Mouse (Mus musculus): Measurements from ENCODE around the gene Gm17545. TPM values are rescaled to one million over a fixed set of nuclear protein-coding genes. Genes with fewer than 3 reads are reported as not detected.
"Not testable (repeated sequence)": the region's sequence is repeated elsewhere in the genome, so short reads cannot be mapped to it uniquely, and the experiment has no call there.

Gene Gm17545
- polyA plus RNA-seq (2015; fragmentation: Nextera tagmentation; extraction: Ambion mirVana): not detected in 2 replicates

- H3K4me2 ChIP-seq; H3K9me3 ChIP-seq (replicated peaks); H3K9ac ChIP-seq; H3K27ac ChIP-seq; H3K27me3 ChIP-seq; H3K4me3 ChIP-seq (replicated peaks); ATAC-seq (replicated peaks; ENCODE audit: low FRiP score); H3K4me1 ChIP-seq: not testable (repeated sequence)
- 95% methylated on average over 8 of the region's 8 CpGs for WGBS
- H3K36me3 ChIP-seq: peaks cover 94% of the 10 kb centered on the region
Observed at GRCm38 (mm10) chr9:22453990-22454389, at the start of gene Gm17545. Gene Gm17545 (plus strand): TSS chr9:22454290.

GRCm38 (mm10) chr9:22405414-22405813 is 48.7 kb upstream of the Gm17545 start:
- Histone ChIP-seq H3K4me1 (no peaks in the 10 kb centered on the region), H3K9ac (no peak overlapping the region), H3K27me3 (no peaks in the 10 kb centered on the region), H3K4me2 (no peak overlapping the region), H3K27ac (0 out of 2 replicates have a peak overlapping the region, but pooled peaks have one; percentile 32), H3K36me3 (no peaks in the 10 kb centered on the region), H3K4me3 (replicated peaks) (no peak overlapping the region), H3K9me3 (replicated peaks) (no peaks in the 10 kb centered on the region)
- ATAC-seq (replicated peaks; ENCODE audit: low FRiP score): no peak
- WGBS: 69% methylated on average over 3 of the region's 3 CpGs

DNA sequence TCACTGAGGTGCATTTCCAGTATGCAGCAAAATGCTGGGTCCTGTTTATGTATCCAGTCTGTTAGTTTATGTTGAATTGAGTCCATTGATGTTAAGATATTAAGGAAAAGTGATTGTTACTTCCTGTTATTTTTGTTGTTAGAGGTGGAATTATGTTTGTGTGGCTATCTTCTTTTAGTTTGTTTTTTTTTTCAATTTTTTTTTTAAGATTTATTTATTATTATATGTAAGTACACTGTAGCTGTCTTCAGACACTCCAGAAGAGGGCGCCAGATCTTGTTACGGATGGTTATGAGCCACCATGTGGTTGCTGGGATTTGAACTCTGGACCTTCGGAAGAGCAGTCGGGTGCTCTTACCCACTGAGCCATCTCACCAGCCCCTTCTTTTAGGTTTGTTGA is 46.5 kb upstream of the Gm17545 start:
- WGBS: 88% methylated on average over 4 of the region's 4 CpGs
- not testable (repeated sequence) for H3K36me3 ChIP-seq; H3K27ac ChIP-seq; H3K4me3 ChIP-seq (replicated peaks); H3K9ac ChIP-seq; ATAC-seq (replicated peaks; ENCODE audit: low FRiP score); H3K9me3 ChIP-seq (replicated peaks); H3K4me1 ChIP-seq; H3K27me3 ChIP-seq; H3K4me2 ChIP-seq

DNA sequence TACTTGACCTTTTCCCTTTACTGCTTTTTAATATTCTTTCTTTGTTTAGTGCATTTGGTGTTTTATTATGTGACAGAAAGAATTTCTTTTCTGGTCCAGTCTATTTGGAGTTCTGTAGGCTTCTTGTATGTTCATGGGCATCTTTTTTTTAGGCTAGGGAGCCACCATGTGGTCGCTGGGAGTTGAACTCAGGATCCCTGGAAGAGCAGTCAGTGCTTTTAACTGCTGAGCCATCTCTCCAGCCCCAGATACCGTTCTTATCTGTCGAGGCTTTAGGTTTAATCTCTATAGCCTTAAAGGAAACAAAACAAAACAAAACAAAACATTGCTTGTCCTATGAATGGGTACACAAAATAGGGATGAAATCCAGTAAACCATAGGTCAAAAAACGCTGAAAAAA is 45.7 kb upstream of the Gm17545 start:
- 25% methylated on average over 4 of the region's 4 CpGs for WGBS
- not testable (repeated sequence) for ATAC-seq (replicated peaks; ENCODE audit: low FRiP score)

GRCm38 (mm10) chr9:22409501-22409900 is 44.6 kb upstream of the Gm17545 start:
- Histone ChIP-seq H3K36me3 (no peaks in the 10 kb centered on the region), H3K4me2 (no peak overlapping the region), H3K27me3 (no peaks in the 10 kb centered on the region), H3K9ac (no peak overlapping the region), H3K4me3 (replicated peaks) (no peak overlapping the region), H3K9me3 (replicated peaks) (no peaks in the 10 kb centered on the region), H3K4me1 (peaks cover 3% of the 10 kb centered on the region; the same call in 1 of the 2 replicates), H3K27ac (no peak overlapping the region)
- no peak for ATAC-seq (replicated peaks; ENCODE audit: low FRiP score)
- WGBS: 68% methylated on average over 7 of the region's 7 CpGs

More for the DNA sequence above, 45.7 kb upstream of the Gm17545 start:
- H3K4me3 ChIP-seq (replicated peaks); H3K36me3 ChIP-seq; H3K9me3 ChIP-seq (replicated peaks); H3K4me2 ChIP-seq; H3K27me3 ChIP-seq; H3K4me1 ChIP-seq; H3K27ac ChIP-seq; H3K9ac ChIP-seq: not testable (repeated sequence)

DNA sequence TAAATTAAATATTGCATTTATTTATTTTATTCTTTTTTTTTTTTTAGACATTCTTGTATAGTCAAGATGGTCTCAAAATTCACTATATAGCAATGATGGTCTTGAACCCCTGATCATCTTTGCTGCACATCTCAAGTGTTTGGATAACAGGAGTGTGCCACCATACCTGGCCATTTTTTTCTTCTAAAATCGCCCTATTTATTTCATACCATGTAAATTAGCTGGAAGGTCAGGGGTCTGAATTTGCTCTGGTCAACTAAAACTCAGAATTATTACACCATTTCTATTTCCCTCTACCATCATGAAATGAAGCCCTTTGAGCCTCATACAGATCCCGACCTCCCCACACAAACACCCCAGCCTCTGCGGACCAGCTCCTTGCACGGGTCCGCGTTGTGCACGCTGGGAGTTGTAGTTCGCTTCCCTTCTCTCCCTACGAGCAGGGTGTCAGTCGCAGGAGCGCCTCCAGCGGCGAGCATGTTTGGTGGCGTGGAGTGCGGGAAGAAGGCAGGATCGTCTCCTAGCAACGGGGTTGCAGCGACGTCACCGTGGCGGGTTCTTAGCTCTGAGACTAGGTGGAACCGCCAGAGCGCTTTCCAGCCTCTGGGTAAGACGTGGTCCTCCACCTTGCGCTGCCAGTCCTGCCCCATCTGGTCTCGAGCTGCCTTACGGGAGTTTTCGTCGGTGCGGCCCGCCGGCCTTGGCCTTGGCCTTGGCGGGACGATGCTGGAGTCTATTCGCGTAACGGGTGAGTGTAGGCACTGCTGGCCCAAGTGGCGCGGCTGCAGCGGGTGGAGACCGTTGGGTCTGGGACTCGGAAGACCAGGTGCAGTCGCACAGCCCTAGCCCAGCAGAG is 42.9 kb upstream of the Gm17545 start, which contains the start of gene 9530077C05Rik:
9530077C05Rik (plus strand) TSS at position 512 of the 856 bp plus-strand sequence.
- Histone ChIP-seq H3K4me2 (peak within 1 kb of the TSS; percentile 89), H3K4me1 (peaks cover 3% of the 10 kb centered on the region; the same call in 1 of the 2 replicates), H3K9ac (peak within 1 kb of the TSS; percentile 63), H3K9me3 (replicated peaks) (no peaks in the 10 kb centered on the region), H3K4me3 (replicated peaks) (peak within 1 kb of the TSS; percentile 65), H3K27me3 (no peaks in the 10 kb centered on the region), H3K27ac (0 out of 2 replicates have a peak within 1 kb of the TSS, but pooled peaks have one; percentile 33), H3K36me3 (no peaks in the 10 kb centered on the region)
- peak; percentile 98 for ATAC-seq (replicated peaks; ENCODE audit: low FRiP score)
- under 1% methylated on average over 43 of the region's 43 CpGs for WGBS

DNA sequence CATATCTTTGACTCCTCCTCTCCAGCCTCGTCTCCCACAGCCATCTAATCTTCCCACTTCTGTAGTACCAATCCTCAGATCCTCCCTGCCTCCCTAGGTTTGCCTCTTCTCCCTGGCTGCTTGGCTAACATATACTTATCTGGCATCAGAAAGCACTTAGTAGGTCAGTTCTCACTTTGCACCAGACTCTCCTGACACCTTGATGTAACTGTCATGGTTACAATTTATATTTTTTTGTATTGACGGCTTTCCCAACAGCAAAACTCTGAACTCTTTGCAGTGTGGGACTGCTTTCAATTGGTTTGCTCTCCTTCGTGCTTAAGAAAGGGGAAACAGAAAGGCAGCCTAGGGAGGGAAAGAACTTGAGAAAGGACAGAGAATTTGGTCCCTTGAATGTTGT is 37.9 kb upstream of the Gm17545 start:
- H3K9ac ChIP-seq: no peak overlapping the region

GRCm38 (mm10) chr9:22417547-22417946 is 36.5 kb upstream of the Gm17545 start:
- Histone ChIP-seq H3K27me3 (no peaks in the 10 kb centered on the region), H3K9me3 (replicated peaks) (no peaks in the 10 kb centered on the region), H3K4me1 (0 out of 2 replicates have a peak, but pooled peaks cover 6% of the 10 kb centered on the region), H3K9ac (no peak overlapping the region), H3K27ac (no peak overlapping the region), H3K4me2 (no peak overlapping the region), H3K36me3 (no peaks in the 10 kb centered on the region), H3K4me3 (replicated peaks) (no peak overlapping the region)
- WGBS: 28% methylated on average over 6 of the region's 6 CpGs
- no peak for ATAC-seq (replicated peaks; ENCODE audit: low FRiP score)

More for the DNA sequence above, 37.9 kb upstream of the Gm17545 start:
- WGBS: 79% methylated on average over 3 of the region's 3 CpGs
- Histone ChIP-seq H3K4me2 (no peak overlapping the region), H3K27ac (no peak overlapping the region), H3K9me3 (replicated peaks) (no peaks in the 10 kb centered on the region), H3K4me1 (peaks cover 10% of the 10 kb centered on the region; the same call in 1 of the 2 replicates), H3K27me3 (no peaks in the 10 kb centered on the region), H3K36me3 (no peaks in the 10 kb centered on the region), H3K4me3 (replicated peaks) (no peak overlapping the region)
- no peak for ATAC-seq (replicated peaks; ENCODE audit: low FRiP score)

DNA sequence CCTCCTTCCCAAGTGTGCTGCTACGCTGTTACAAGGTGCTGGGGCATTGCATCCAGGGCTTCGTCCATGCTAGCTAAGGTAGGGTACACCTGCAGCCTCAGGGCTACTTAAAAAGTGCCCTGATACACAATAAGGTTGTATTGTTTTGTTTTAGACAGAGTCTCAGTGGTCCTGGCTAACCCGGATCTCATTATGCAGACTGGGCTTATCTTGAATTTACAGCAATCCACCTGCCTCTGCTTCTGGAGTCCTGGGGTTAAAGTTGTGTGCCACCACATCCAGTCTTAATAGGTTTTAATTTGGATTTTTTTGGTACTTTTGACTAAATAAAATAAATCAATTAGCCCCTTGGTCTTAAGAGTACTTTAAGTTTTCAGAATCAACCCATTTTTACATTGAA is 34.2 kb upstream of the Gm17545 start:
- no peak overlapping the region for H3K27ac ChIP-seq
- H3K27me3 ChIP-seq: no peaks in the 10 kb centered on the region
- no peak overlapping the region for H3K9ac ChIP-seq
- 88% methylated on average over 3 of the region's 3 CpGs for WGBS
- ATAC-seq (replicated peaks; ENCODE audit: low FRiP score): no peak
- no peak overlapping the region for H3K4me3 ChIP-seq (replicated peaks)
- no peak overlapping the region for H3K4me2 ChIP-seq
- H3K4me1 ChIP-seq: 0 out of 2 replicates have a peak, but pooled peaks cover 6% of the 10 kb centered on the region
- no peaks in the 10 kb centered on the region for H3K36me3 ChIP-seq
- no peaks in the 10 kb centered on the region for H3K9me3 ChIP-seq (replicated peaks)

DNA sequence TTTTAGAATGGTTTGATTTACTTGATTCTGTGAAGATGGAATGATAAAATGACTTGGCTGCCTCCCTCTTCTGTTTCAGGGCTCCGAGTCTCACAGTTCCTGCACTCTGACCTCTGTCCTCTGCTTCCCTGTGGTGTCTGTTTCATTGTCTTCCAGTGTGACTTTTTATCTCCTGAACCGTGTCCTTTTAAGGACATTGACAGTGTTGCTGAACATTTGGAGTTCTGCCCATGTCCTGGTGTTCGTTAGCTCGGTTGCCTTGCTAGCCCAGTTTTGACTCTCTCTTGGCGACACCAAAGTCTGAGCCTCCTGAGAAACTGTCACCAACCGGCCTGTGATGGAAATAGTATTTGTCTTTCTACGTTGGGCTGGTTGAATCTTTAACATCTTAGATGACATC is 33.6 kb upstream of the Gm17545 start:
- ATAC-seq (replicated peaks; ENCODE audit: low FRiP score): no peak
- 32% methylated on average over 7 of the region's 7 CpGs for WGBS
- Histone ChIP-seq H3K9me3 (replicated peaks) (no peaks in the 10 kb centered on the region), H3K36me3 (no peaks in the 10 kb centered on the region), H3K27ac (no peak overlapping the region), H3K9ac (no peak overlapping the region), H3K4me1 (0 out of 2 replicates have a peak, but pooled peaks cover 6% of the 10 kb centered on the region), H3K4me3 (replicated peaks) (no peak overlapping the region), H3K27me3 (no peaks in the 10 kb centered on the region), H3K4me2 (no peak overlapping the region)

- Histone ChIP-seq H3K4me3 (replicated peaks) (no peak overlapping the region), H3K27me3 (no peaks in the 10 kb centered on the region), H3K4me2 (no peak overlapping the region), H3K36me3 (no peaks in the 10 kb centered on the region), H3K27ac (no peak overlapping the region), H3K9ac (no peak overlapping the region), H3K9me3 (replicated peaks) (no peaks in the 10 kb centered on the region), H3K4me1 (0 out of 2 replicates have a peak, but pooled peaks cover 6% of the 10 kb centered on the region)
- ATAC-seq (replicated peaks; ENCODE audit: low FRiP score): no peak
- 47% methylated on average over 1 of the region's 1 CpGs for WGBS
Observed at GRCm38 (mm10) chr9:22422559-22422958, 31.5 kb upstream of the Gm17545 start.

- H3K27ac ChIP-seq: no peak overlapping the region
- no peak overlapping the region for H3K4me3 ChIP-seq (replicated peaks)
- ATAC-seq (replicated peaks; ENCODE audit: low FRiP score): no peak
- no peaks in the 10 kb centered on the region for H3K27me3 ChIP-seq
- H3K36me3 ChIP-seq: no peaks in the 10 kb centered on the region
- H3K4me2 ChIP-seq: no peak overlapping the region
- 68% methylated on average over 1 of the region's 1 CpGs for WGBS
- no peaks in the 10 kb centered on the region for H3K9me3 ChIP-seq (replicated peaks)
- no peak overlapping the region for H3K9ac ChIP-seq
- H3K4me1 ChIP-seq: peaks cover 7% of the 10 kb centered on the region
Observed at GRCm38 (mm10) chr9:22423507-22423906, 30.6 kb upstream of the Gm17545 start.

Data from kidney, embryonic 15.5 days (tissue).